In genomic region chr13:102914800-102915199, GRCm38 (mm10) we compare ENCODE assay signal across 18 mouse cellular contexts.
"Had no signal": no experiment of that assay in that cellular context is flagged by ENCODE, and none has a peak within 500 bp of the region (broad histone marks: within the 10 kb centered on the region; RNA-seq: fewer than 3 reads in every experiment).

No protein-coding gene starts in this region.

- DNase-seq: lung, adult 18-20 months; lung, embryonic 14.5 days; lung, postnatal 10 days; lung, postnatal 4 days; midbrain, embryonic 14.5 days; retina, postnatal 1 day; right cerebral cortex, adult 18-20 months; right cerebral cortex, postnatal 25 days; right cerebral cortex, postnatal 4 days; spleen, adult 18-20 months; thymus, adult 18-20 months; thymus, postnatal 14 days; thymus, postnatal 36 days had no signal

- H3K36me3 ChIP-seq: midbrain, embryonic 10.5 days; midbrain, embryonic 12.5 days; neural tube, embryonic 13.5 days; neural tube, embryonic 15.5 days had no signal

- H3K4me1 ChIP-seq: midbrain, embryonic 12.5 days; neural tube, embryonic 13.5 days; neural tube, embryonic 15.5 days had no signal

- H3K4me2 ChIP-seq: lung, embryonic 14.5 days; midbrain, embryonic 12.5 days; neural tube, embryonic 13.5 days; neural tube, embryonic 15.5 days had no signal

- H3K9ac ChIP-seq: lung, embryonic 14.5 days; midbrain, embryonic 12.5 days; neural tube, embryonic 13.5 days; neural tube, embryonic 15.5 days had no signal

- H3K9me3 ChIP-seq: midbrain, embryonic 10.5 days; midbrain, embryonic 12.5 days; neural tube, embryonic 13.5 days; neural tube, embryonic 15.5 days had no signal

- H3K27ac ChIP-seq: midbrain, embryonic 10.5 days; midbrain, embryonic 12.5 days; neural tube, embryonic 13.5 days; neural tube, embryonic 15.5 days had no signal

- H3K27me3 ChIP-seq: midbrain, embryonic 12.5 days; neural tube, embryonic 13.5 days; neural tube, embryonic 15.5 days had no signal

- H3K4me3 ChIP-seq: midbrain, embryonic 10.5 days; midbrain, embryonic 12.5 days; myocyte; neural tube, embryonic 13.5 days; neural tube, embryonic 15.5 days had no signal
